Mouse (Mus musculus): Measurements from ENCODE around the gene Gm17416.

DNA sequence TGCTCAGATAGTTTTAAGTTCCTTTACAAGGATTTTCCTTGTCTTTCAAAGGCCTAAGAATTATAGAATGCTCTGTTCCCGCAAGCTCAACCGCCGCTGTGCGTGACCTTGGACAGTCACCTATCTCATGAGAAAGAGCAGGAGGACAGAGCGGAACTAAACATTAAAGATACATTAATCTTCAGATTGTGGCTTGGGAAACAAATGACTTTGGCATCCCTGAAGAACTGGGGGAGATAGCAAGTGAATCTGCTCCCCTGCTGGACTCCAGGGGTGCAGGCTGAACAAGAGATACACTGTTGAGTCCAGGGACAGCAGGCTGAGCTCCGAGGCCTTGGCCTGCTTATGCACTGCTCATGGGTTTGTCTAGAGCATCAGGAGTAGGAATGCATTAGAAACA is 30.9 kb downstream of the Gm17416 start:
- no peak for TF ChIP-seq POLR2A (IDR thresholded peaks at IDR 0.05; ENCODE audit: insufficient read depth, low read depth, low read length)
- no peak for TF ChIP-seq EP300 (IDR thresholded peaks at IDR 0.05; ENCODE audit: insufficient read depth, low read depth, low read length)

Measured in heart, adult 2 months (tissue).